Mouse (Mus musculus) brain, embryonic 18.5 days (tissue): ENCODE data around the gene Tspan6.

Experiments
- DNase-seq: peaks from one replicate; pipeline ENCODE4 v3.0.0-alpha.2; 2012; ENCODE audit warnings: low read depth, low spot score

Gene Tspan6

GRCm38 (mm10) chrX:133898014-133898542 lies at the start of gene Tspan6:
TSS of gene Tspan6 (minus strand) at chrX:133898429.
- peak; percentile 84 for DNase-seq

- peak; percentile 20 for DNase-seq
Measured at GRCm38 (mm10) chrX:133947427-133947826, 49.2 kb upstream of the Tspan6 start.

- DNase-seq: no peak
Measured at GRCm38 (mm10) chrX:133939561-133939960, 41.3 kb upstream of the Tspan6 start.

GRCm38 (mm10) chrX:133936605-133937225 lies 38.5 kb upstream of the Tspan6 start:
- DNase-seq: no peak

GRCm38 (mm10) chrX:133931302-133932013 lies 33.2 kb upstream of the Tspan6 start:
- no peak for DNase-seq

- DNase-seq: no peak
Measured at GRCm38 (mm10) chrX:133926760-133927159, 28.5 kb upstream of the Tspan6 start.

- no peak for DNase-seq
Measured at GRCm38 (mm10) chrX:133921187-133921586, 23.0 kb upstream of the Tspan6 start.

- no peak for DNase-seq
Measured at GRCm38 (mm10) chrX:133914219-133914618, 16.0 kb upstream of the Tspan6 start.

- DNase-seq: no peak
Measured at GRCm38 (mm10) chrX:133913006-133913405, 14.8 kb upstream of the Tspan6 start.

GRCm38 (mm10) chrX:133911397-133912103 lies 13.3 kb upstream of the Tspan6 start:
- no peak for DNase-seq

- DNase-seq: no peak
Measured at GRCm38 (mm10) chrX:133908261-133908660, 10.0 kb upstream of the Tspan6 start, which contains the start of gene Srpx2. TSS of gene Srpx2 (plus strand) at chrX:133908426.

- no peak for DNase-seq
Measured at GRCm38 (mm10) chrX:133888111-133888510, 10.1 kb downstream of the Tspan6 start.

- DNase-seq: no peak
Measured at GRCm38 (mm10) chrX:133887308-133887707, 10.9 kb downstream of the Tspan6 start.

- no peak for DNase-seq
Measured at GRCm38 (mm10) chrX:133869743-133870142, 28.5 kb downstream of the Tspan6 start.

GRCm38 (mm10) chrX:133853637-133854036 lies 44.6 kb downstream of the Tspan6 start:
- no peak for DNase-seq

- no peak for DNase-seq
Measured at GRCm38 (mm10) chrX:133850680-133851079, 47.5 kb downstream of the Tspan6 start, which contains the start of gene Tnmd. TSS of gene Tnmd (plus strand) at chrX:133850980.
